Mouse (Mus musculus): ENCODE measurements around the gene Mrpl24.

DNA sequence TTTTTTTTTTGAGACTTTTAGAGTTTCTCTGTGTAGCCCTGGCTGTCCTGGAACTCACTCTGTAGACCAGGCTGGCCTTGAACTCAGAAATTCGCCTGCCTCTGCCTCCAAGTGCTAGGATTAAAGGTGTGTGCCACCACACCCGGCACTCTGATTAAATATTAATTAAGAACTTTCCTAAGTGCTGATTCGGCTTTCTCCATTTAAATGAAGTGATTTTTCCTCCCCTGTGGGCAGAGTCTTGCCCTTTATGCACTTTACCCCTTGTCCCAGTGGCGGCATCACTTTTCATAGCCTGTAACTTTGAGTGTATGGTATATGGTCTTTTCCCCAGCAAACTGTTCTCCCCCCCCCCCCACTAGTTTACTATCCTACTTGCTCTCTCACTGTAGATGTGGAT lies 15.9 kb downstream of the Mrpl24 start:
- TF ChIP-seq CTCF (IDR thresholded peaks at IDR 0.05; ENCODE audit: control insufficient read depth, insufficient read depth, insufficient read length) = no peak
- TF ChIP-seq MAX (IDR thresholded peaks at IDR 0.05) = no peak
- TF ChIP-seq MYOG (IDR thresholded peaks at IDR 0.05; ENCODE audit: control insufficient read depth, extremely low read depth, insufficient read length) = no peak
- TF ChIP-seq USF1 (IDR thresholded peaks at IDR 0.05; ENCODE audit: low read depth) = no peak
- TF ChIP-seq FOSL1 (IDR thresholded peaks at IDR 0.05; ENCODE audit: insufficient read depth, low read length, poor library complexity, severe bottlenecking) = no peak
- no peak for TF ChIP-seq CEBPB (IDR thresholded peaks at IDR 0.05; ENCODE audit: low read depth)

Measured in C2C12 (cell line).